Mouse (Mus musculus) testis, postnatal 10 days (tissue): Measurements from ENCODE around the gene Jpt2.

Source experiments
- DNase-seq: peaks from one replicate; pipeline ENCODE4 v3.0.0; 2021; ENCODE audit warnings: low spot score

Jpt2 gene

DNA sequence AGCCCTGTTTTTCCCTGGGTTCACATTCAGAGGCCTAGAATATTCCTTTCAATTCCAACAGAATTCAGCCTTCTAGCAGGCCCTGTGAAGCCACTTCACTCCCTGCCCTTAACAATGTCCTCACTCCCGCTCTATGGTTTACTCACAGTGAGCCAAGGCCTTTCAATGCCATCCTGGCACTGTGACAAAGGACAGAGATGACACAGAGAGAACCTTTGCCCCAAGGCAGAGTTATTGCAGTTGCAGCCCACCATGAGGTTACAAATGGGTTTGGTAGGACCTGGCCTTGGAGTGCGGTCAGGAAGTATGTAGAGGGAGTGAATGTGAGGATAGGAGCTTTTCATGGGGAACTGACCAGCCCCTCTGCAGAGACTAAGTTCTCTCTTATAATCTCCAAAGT lies 52.9 kb downstream of the Jpt2 start:
- no peak for DNase-seq

DNA sequence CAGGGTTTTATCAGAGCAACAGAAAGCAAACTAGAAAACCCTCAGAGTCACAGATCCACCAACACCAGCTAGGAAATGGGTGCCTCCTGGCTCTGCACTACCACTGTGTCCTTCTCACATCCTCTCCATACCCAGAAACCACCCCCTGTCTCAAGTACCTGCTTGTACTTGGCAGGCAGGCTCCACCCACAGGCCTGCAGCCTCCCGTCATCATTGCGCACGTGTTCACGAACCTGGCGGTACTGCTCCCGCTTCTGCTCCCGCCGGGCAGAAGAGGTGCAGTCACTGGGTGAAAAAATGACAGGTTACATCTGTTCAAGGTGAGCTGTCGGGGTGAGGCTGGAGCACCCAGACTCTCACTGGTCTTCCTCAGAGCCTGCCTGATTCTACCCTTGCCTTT lies 56.7 kb downstream of the Jpt2 start:
- no peak for DNase-seq

DNA sequence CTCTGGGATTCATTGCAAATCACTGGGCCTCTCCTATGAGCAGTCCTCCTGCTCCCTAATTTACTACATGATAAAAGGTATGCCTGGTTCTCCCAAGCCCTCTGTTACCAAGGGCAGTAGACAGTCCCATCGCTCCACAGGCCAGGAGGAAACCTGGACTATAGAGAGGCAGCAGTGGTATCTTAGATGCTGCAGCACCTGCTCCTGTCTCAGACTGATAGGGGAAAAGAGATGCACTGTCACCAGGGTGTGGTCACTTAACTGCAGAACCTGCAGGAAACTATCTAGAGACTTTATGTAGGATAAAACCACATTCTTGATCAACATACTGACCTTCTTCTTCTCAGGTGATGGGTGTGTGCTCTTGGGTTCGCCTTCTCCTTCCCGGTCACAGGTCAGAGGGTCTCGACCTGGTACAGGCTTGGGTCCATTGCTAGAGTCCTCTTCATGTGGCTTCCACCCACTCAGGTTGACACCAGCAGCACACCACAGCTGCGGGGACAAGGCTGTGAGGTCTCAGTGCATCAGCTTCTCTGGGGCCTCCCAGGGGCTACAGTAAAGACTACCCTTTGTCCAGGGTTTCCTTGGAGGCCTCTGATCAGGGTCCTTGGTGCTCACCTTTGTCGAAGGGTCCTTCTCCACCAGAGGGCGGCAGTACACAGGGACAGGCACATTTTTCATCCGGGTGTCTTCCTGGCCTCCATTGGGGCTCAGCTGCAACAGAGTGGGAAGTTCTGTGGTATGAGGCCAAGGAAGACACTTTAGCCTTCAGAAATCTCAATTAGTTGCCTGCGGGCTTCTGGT lies 57.6 kb downstream of the Jpt2 start:
- no peak for DNase-seq

DNA sequence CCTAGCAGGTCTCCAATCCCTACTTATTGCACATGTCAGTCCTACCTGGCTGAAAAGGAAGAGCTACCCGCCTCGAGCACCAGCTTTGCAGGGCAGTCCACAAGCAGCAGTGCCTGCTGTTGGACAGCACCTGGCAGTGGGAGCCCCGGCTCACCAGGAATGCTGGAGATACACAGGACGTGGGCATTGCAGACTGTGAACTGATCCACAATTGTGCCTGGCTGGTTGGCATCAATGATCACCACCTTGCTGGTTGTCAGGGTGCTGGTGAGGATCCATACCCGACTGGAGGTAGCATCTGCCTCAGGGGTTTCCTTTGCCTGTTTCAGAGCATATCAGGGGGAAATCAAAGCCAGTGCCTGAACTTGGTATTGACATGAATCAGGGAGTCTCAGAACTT lies 58.4 kb downstream of the Jpt2 start:
- no peak for DNase-seq

DNA sequence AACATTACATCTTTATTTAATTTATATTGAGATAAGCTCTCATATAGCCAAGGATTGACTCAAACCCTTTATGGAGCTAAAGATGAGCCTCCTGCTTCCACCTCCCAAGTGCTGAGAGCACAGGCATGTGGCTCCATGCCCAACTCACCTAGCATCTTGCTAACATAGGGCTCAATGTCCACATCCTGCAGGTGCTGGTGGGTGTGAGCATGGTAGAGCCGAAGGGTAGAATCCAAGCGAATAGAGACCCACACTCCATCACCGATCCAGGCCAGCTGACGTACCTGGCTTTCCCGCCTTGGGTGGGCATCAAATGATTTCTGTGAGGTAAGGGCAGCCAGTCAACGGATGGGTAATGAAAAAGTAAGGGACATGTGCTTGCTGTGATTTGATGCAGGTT lies 60.5 kb downstream of the Jpt2 start:
- no peak for DNase-seq

DNA sequence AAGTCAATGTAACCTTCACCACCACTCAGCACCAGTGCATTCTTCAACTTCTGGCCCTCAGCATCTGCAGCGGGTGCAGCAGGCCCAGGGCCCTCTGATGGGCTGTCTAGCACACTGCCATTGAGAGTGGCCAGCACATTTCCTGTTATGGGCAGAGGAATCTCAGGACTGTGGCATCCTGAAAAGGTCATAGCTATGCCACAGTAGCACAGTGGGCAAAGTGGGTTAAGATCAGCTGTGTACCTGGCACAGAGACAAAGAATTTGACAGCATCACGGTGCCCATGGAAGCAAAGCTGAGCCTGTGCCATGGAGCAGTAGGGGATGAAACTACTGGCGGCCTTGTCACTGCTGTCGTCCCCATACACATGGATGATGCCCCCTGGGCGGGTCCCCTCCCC lies 61.3 kb downstream of the Jpt2 start:
- DNase-seq = no peak

DNA sequence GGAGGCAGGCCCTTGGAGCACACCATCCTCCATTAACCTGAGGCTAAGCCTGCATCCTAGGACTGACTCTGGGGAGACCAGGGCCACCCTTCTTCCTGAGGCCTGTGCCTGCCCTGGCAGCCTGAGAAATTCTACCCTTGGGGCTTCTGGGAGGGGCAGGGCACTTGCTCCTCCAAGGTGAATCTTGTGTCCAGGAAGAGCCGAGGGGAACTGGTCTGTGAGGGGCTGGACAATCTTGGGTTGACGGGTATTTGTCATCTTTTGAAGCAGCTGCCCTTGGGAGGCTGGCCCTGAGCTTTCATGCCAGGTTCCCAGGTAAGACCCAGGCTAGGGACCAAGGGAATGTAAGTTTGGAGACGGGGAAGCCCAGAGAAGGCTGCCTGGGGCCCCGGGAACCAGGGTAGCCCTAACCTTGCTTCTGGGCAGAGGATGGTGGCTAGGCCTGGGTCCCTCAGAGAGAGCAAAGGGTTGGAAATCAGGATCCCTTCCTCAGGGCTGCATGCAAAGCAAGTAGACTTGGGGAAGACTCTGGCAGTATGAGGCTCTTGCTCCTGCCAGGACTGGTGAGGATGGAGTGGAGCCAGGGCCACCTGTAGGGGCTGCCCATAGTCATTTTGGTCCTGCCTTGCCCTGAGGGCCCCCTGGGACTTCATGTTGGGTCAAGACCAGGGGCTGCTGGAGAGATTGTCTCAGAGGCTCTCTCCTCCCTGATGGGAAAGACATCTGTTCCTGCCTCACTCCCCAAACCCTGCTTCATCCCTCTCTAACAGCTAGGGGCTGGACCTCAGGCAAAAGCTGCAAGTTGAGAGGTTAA lies 62.2 kb downstream of the Jpt2 start:
- no peak for DNase-seq

DNA sequence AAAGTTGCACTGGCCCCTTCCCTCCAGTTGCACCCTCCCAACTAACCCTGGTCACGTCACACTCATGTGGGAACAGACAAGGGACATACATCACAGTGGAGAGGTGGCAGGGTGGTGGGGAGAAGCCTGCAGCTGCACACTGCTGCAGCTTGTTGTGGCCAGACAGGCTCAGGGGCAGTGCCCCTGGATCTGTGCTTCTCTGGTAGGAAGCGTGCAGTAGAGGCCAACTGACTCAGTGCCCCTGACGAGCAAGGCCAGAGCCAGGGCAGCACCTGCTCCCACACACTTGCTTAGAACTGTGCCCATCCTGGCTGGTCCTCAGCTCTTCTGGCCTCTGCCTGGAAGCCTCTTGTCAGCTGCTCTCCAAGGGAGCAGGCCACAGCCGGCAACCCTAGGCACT lies 62.9 kb downstream of the Jpt2 start:
- DNase-seq = no peak

DNA sequence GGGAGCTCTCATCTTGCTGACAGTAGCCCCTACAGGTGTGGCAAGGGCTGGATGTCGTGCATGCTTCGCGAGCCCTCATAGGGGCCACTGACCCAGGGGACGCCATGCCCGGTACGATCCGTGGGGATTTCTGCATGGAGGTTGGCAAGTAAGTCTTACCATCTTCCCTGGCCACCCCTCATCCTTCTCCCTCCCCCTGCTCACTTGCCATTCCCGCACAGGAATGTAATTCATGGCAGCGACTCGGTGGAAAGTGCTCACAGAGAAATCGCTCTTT lies 63.6 kb downstream of the Jpt2 start:
- no peak for DNase-seq

DNA sequence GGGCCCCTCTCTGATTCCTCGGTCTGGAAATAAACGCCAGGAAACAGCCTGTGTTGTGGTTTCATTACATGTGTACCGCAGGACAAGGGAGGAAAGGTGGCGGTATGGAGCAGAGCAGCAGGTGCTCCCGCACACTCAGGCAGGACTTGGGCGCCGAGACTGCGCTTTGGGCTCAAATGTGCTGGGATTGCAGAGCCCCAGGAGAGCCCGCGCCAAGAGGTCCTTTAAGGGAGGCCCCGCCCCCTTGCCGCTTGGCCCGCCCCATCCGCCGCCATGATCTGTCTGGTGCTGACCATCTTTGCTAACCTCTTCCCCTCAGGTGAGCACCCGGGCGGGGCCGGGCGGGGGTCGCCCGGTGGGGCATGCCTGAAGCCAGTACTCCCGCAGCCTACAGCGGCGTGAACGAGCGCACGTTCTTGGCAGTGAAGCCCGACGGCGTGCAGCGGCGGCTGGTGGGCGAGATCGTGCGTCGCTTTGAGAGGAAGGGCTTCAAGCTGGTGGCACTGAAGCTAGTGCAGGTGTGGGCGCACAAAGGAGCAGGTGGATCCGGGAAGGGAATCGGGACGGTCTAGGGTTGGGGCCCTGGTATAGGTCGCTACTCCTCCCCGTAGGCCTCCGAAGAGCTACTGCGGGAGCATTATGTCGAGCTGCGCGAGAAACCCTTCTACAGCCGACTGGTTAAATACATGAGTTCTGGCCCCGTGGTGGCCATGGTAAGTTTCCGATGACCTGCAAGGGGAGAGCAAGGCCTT lies 64.1 kb downstream of the Jpt2 start, which contains the start of gene Nme3:
Nme3 (plus strand) TSS at position 260 of the 752 bp plus-strand sequence.
- peak; percentile 85 for DNase-seq

DNA sequence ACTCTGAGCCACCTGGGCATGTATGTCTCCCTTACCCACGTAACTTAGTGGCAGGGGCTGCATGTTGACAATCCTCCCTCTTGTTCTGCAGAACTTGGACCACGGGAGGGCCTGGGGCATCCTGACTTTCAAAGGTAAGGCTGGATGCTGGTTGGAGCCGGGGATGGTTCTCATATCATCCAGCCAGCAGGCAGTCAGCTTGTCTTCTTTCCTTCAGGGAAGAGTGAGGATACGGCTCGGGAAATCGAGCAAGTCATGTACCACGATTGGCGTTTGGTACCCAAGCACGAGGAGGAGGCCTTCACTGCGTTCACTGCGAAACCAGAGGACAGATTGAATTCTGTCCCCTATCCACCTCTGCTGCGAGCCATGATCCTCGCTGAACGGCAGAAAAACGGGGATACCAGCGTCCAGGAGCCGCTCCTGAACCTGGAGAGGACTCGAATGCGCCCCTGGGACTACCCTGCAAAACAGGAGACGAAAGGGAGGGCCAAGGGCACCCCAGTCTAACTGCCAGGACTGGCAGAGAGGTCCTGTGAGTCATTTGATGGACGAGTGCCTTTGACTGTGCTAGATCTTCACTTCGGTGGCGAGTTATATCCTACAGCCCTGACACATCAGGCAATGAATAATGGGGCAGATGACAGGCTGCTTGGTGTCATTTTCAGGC lies 64.8 kb downstream of the Jpt2 start:
- DNase-seq = no peak

DNA sequence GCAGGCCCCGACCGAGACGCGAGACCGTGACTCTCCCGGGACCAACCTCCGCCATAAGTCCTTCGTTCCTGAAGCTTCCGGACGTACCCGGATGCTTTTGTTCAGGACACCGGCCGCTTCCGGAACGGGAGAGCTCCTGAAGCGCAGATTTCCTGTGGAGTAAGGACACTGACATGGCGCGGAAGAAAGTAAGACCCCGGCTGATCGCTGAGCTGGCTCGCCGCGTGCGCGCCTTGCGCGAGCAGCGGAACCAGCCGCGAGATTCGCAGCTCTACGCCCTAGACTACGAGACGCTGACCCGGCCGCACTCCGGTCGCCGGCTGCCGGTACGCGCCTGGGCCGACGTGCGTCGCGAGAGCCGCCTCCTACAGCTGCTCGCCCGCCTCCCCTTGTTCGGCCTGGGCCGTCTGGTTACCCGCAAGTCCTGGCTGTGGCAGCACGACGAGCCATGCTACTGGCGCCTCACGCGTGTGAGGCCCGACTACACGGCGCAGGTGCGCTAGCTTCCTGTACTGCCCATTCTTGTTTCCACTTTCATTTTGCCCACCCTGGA lies 65.4 kb downstream of the Jpt2 start, which contains the start of the genes Eme2 and Mrps34:
Eme2 (minus strand) TSS at position 93 of the 553 bp plus-strand sequence.
Mrps34 (plus strand) TSS at position 122 of the 553 bp plus-strand sequence.
- peak; percentile 83 for DNase-seq

DNA sequence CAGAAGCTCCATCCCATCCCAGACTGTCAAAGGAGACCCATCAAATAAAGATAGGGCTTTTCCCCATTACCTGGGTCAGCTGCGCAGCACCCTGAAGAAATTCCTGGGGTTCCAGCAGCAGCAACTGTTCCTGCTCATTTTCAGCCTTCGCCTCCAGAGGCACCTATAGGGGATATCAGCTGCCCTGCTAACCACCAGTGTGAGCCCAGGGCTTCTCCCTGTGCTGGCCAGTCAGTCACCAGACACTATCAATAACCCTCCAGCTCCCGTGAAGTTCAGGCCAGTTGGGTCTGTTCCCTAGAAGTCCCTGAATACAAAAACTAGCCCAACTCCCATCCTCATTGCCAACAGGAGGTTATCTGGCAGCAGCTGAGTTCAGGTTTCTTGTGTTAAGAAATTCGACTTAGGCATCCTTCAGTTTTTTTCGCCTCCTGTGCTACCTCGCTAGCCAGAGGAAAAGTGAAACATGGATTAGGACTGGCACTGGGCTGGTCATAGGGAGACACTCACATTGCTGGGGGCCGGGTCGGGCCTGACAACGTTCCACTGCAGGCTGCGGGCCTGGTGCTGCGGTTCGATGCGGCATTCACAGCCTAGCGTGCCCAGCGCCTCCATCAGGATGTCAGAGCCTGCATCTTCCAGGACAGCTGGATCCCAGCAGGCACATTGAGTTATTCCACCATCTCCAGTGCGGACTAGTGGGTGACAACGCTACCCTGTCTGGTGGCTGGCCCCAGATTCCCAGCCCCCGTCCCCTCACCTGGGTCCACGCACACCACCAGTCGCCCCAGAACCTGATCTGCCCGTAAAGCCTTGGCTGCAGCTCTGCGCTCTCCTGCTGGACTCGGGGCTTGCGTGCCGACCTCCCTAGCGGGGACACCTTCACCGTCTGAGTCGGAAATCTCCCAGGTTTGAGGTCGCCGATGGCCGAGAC lies 66.2 kb downstream of the Jpt2 start:
- no peak for DNase-seq

DNA sequence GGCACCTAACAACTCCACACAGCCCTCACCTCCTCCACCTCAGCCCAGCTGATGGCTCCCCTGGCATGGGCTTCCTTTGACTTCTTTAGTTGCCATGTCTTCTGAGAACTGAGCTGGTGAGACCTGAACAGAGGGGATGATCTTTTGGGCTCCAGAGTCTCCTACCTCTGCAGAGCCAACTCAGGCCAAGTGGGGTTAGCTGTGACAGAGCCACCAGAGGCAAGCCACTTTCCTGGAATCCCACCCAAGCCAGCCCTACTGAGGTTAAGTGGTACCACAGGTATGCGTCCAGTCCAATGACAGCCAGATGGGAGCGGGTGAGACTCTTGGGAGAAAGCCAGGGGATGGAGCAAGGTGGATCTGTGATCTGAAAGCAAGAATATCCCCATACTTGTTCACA lies 67.2 kb downstream of the Jpt2 start:
- DNase-seq = no peak

DNA sequence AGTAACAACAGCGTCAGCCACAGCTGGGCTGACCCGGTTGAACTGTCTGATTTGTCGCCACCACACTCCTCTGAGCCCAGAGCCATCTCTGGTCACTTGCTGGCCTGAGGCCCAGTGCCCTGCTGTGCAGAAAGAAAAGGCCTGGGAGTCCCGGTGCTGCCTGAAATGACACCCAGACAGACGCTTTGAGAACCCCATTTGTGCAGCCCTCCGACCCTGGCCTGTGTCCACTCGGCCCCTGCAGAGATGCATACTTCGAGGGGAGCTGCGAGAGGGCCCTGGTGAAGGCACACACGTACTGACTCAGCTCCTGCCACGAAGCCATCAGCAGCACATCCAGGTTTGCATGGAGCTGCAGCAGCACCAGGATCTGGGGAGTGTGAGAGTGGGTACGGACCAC lies 67.7 kb downstream of the Jpt2 start:
- DNase-seq = no peak

DNA sequence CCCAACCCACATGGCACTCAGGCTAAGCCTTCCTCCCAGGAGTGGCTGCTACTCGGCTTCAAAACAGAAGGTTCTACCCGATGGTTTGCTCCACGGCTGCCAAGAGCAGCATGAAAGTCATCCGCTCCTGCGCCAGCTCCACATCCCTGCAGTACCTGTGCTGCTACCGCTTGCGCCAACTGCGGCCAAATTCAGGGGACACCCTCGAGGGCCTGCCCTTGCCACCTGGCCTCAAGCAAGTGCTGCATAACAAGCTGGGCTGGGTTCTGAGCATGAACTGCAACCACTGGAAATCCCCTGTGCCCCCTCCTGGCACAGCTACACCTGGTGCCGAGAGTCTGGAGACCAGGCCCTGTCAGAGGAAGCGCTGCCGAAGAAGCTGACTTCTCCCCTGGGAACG lies 69.2 kb downstream of the Jpt2 start:
- DNase-seq = no peak

DNA sequence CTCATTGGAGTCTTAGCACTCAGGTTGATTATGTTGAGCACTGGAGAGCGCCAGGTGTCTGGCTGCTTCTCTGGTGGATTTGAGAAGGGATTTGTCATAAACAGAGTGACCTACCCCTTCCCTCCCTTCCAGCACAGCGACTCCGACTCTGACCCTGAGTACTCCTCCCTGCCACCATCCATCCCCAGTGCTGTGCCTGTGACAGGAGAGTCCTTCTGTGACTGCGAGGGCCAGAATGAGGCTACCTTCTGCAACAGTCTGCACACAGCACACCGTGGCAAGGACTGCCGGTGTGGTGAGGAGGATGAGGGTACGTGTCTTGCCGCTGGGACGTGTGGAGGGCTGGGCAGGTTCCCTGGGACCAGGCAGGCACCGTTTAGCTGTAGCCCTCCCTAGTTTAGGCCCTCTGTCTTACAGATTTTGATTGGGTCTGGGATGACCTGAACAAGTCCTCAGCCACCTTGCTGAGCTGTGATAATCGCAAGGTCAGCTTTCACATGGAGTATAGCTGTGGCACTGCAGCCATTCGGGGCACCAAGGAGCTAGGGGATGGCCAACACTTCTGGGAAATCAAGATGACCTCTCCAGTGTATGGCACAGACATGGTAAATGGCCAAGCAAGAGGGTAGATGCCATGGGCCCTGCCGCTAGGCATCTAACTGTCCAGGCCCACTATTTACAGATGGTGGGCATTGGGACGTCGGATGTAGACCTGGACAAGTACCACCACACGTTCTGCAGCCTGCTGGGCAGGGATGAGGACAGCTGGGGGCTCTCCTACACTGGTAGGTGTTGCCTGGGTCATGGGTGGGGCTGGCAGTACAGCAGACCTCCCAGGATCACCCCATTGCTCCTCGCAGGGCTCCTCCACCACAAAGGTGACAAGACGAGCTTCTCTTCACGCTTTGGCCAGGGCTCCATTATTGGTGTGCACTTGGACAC lies 70.1 kb downstream of the Jpt2 start:
- no peak for DNase-seq

DNA sequence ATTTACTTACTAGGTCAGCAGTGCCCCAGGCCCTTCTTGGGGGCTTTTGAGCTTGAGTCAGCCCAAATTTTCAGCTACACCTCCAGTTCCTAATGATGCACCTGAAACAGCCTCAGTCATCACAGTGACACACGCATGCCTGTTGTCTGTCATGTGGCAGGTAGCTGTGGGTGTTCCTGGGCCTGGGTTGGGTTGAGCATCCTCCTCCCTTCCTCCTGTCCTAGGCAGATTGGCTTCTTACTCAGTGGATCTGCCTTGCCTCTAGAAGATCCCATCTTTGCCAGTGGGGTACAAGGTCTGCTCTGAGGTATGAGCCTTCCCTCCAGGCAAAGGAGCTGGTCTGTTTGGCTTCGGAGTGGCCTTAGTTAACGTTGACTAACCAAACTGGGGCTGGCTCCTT lies 71.6 kb downstream of the Jpt2 start:
- DNase-seq = no peak
